Mouse (Mus musculus) cerebellum, adult 9-10 months (tissue): ENCODE data around the gene Mtmr12.
"Not testable (repeated sequence)": the region's sequence is repeated elsewhere in the genome, so short reads cannot be mapped to it uniquely, and the experiment has no call there.

ENCODE experiments used
- DNase-seq: peaks from one replicate; pipeline ENCODE4 v3.0.0; 2022

Mtmr12 gene

GRCm38 (mm10) chr15:12212266-12212665 is 7.4 kb downstream of the Mtmr12 start:
- DNase-seq, result peak; percentile 47

DNA sequence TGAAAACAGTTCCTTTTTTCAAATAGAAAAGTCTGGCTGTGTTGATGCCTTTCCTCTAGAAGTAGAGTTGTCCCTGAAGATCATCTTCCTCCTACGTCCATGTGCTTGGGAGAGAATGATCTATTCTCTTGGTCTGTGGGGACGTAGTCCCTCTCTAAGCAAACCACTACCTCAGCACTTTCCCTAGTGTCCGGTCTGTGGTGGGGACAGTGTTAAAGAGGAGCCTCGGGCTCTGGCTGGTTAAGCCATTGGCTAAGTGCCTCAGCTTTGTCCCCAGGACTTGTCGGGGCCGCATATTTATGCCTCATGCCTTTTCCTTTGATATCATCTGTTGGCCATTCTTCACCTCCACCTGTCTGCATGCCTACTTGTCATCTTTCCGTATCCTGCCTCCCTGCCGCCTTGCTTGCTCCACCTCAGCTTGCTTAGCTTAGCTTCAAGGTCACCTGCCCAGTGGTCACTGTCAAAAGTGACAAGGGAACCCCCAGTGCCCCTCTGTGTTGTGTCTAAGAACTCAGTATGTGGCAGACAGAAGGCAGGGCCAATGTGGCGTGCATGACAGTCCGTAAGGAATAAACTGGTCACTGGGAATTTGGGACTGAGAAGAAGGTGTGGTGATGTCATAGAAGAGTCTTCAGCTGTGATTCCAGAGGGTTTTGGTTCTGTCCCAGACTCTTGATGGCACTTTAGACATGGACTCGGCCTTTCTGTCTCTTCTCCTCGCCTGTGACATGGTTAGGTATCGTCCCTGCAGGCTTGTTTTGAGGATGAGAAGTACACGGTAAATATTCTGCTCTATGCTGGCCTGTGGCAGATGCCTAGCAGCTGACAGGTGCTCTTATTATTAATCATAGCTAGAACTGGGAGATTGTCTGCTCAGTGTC is 9.9 kb downstream of the Mtmr12 start:
- no peak for DNase-seq

DNA sequence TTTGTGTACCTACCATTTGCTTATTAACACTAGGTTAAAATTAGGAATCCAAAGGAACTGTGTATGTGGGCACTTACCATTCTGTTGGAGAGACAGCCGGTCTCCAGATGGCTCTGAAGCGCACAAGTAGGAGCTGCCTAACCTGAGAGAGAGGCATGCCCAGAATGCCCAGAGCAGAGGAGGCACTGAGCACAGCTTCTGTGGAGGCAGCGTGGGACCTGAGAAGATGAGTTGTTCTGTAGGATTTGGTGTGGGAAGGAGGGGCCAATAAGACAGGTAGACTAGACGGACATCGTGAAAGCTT is 10.5 kb downstream of the Mtmr12 start:
- peak; percentile 88 for DNase-seq

DNA sequence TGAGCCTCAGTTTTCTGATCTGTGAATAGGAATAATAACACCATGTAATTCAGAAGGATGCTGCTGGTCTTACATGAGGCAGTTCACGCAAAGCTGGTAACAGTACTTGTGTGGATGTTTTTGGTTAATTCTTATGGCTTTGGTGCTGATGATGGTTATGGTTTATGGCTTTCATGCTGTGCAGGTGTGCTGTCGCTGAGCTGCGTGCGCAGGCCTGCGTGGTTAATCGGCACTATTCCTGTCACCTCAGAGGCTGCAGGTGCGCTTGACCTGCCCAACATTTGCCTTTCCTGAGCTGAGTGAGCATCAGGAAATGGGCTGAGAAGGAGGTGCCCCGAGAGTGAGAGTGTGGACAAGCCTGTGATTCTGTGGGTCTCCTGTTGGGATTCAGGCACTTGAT is 11.3 kb downstream of the Mtmr12 start:
- peak; percentile 53 for DNase-seq

GRCm38 (mm10) chr15:12216798-12217197 is 12.0 kb downstream of the Mtmr12 start:
- DNase-seq, result peak; percentile 34

DNA sequence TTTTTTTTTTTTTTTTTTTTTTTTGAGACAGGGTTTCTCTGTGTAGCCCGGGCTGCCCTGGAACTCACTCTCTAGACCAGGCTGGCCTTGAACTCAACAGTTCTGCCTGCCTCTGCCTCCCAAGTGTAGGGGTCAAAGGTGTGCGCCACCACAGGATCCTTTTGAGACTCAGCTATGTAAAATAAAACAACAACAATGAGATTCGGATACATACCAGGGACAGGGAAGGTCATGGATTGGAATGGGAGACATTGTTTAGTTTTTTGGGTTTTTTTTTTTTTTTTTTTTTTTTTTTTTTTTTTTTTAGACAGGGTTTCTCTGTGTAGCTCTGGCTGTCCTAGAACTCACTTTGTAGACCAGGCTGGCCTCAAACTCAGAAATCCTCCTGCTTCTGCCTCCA is 12.5 kb downstream of the Mtmr12 start:
- not testable (repeated sequence) for DNase-seq

- no peak for DNase-seq
These were observed 13.0 kb downstream of the Mtmr12 start for GRCm38 (mm10) chr15:12217849-12218248.

DNA sequence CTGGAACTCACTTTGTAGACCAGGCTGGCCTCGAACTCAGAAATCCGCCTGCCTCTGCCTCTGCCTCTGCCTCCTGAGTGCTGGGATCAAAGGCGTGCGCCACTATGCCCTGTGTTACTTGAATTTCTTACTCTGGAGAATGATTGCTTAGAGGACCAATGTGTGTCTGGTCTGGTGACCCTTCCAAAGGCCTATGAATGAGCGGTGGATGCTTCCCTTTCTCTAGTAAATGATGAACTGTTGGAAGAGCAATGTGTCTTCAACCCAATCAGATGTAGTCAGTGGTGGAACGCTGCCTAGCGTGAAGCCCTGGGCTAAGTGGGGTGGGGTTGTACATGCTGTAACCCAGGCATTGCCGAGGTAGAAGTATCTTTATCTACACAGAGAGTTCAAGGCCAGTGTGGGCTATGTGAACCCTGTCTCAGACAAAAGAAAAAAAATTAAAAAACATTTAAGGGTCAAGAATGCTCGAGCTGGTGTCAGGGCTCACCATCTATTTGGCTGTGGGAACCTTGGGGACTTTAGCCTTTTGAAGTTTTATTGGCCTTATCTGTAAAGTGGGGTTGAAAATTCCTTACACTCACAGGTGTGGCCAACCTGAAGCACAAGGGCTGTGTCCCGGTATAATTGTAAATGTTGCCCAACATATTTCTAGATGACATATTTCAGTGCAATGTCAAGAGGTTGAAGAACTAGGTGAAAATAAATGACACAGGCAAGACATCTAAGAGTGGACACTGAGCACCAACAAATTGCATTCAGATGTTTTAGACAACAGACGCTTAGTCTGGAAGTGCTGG is 14.0 kb downstream of the Mtmr12 start:
- DNase-seq, result peak; percentile 10

GRCm38 (mm10) chr15:12221131-12221530 is 16.3 kb downstream of the Mtmr12 start:
- no peak for DNase-seq

DNA sequence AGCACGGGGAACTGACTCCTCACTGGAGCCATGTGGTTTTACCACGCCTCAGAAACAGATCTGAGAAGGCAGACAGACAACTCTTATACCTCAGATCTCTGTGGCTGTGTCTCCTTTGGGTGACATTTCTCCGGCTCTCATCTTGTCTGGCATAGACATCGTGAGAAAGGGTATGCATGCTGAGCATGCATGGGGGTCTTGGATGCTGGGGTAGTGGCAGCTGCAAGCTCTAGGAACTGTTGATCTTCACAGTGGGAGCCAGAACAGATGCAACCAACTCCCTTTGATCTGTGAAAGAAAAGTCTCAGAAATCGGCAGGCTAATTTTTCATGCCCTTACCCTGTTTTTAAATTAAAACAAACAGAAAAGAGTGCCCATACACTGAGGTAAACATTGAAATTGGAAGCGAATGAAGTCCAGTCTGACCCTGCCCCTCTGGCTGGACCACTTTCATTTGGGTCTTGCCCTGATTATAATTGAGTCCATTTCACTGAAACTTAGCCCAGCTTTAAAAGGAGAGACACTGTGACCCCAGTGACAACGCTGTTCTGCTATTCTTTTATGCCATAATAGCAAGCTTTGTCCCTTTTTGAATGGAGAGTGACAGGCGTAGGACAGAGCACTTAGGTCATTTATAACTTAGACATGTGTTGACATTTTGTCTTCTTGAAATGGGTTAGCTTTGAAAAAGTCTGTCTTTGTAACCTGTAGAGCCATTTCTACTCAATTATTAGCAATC is 17.9 kb downstream of the Mtmr12 start:
- no peak for DNase-seq

DNA sequence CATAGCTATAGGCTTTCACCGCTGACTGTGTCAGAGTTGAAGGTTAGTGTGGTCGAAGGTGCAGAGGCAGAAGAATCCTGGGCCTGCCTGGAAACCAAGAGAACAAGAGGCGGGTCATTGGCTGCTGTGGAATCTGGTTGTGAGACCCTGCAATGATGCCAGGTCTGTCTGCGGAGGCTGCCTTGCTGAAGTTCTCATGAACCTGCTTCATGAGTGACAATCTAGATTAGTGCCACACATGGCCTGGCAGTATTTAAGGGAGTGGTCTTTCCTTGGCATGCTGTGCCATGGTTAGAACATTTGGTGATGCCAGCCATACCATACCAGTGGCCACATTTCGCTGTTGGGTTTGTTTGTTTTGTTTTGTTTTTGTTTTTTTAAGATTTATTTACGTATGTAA is 18.6 kb downstream of the Mtmr12 start:
- DNase-seq, result no peak

DNA sequence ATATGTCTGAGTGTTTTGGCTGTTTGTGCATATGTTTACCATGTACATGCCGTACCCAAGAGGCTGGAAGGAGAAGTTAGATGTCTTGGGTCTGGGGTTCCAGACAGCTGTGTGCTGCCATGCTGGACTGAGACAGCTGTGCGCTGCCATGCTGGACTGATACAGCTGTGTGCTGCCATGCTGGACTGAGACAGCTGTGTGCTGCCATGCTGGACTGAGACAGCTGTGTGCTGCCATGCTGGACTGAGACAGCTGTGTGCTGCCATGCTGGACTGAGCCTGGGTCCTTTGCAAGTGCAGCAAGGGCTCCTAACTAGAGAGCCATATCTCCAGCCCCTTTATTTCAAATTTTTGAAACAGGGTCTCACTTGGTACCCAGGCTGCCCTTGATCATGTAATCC is 19.4 kb downstream of the Mtmr12 start:
- DNase-seq, result no peak

GRCm38 (mm10) chr15:12225062-12225461 is 20.2 kb downstream of the Mtmr12 start:
- no peak for DNase-seq

DNA sequence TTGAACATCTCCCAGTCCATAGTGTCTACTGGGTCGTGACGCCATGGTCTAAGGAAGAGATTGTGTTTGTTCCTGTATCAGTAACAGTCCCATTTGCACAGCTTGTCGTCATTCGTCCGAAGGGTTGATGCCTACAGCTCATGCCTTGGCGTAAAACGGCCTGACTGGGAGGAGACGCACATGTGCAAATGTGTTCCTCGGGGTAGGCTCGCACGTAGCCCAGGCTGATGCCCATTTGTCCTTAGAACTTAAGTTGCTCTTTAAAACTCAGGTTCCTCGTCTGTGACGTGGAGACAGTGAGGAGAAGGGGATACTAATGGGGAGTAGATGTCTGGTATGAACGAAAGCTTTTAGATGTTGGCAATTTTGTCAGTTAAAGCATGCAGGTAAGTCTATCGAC is 22.1 kb downstream of the Mtmr12 start:
- DNase-seq, result no peak

DNA sequence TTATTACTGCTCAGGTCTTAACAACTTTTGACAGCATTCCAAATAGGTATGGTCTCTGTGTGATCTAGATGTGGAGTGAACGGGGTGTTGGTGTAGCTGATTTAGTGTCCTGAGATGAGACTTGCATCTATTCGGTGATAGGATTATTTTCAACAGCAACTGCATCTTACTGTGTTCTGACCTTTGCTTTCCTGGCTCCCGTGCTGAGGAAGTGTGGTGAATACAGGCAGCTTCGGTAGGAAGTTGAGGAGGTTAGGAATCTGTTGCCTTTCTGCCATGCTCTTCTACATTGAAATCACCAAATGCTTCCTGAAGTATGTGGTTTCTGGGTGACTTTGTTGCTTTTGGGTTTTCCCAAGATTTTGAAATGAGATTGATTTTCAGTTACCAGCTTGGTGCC is 22.5 kb downstream of the Mtmr12 start:
- DNase-seq, result no peak

DNA sequence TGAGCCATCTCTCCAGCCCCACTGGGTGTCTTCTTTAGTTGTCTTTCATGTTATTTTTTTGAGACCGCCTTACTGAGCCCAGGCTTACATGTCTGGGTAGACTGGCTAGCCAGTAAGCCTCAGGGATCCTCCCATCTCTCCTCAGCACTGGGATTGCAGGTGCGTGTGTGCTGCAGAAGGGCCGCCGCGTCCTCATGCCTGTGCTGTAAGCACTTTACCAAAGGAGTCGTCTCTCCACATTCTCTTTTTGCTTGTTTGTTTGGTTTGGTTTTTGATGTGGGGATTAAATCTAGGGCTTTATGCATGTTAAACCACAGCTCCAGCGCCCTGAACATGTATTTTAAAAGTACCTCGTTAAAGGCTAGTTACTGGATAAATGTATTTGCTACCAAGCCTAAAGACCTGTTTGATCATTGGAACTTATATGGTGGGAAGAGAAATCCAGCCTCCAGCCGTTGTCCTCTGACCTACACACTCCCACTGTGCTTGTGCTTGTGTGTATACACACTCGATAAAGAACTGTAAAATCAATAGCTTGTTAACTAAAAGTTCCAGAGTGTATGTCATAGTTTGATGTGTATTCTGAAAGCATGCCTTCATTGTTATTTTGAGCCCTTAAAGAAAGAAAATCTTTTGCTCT is 24.9 kb downstream of the Mtmr12 start:
- no peak for DNase-seq

DNA sequence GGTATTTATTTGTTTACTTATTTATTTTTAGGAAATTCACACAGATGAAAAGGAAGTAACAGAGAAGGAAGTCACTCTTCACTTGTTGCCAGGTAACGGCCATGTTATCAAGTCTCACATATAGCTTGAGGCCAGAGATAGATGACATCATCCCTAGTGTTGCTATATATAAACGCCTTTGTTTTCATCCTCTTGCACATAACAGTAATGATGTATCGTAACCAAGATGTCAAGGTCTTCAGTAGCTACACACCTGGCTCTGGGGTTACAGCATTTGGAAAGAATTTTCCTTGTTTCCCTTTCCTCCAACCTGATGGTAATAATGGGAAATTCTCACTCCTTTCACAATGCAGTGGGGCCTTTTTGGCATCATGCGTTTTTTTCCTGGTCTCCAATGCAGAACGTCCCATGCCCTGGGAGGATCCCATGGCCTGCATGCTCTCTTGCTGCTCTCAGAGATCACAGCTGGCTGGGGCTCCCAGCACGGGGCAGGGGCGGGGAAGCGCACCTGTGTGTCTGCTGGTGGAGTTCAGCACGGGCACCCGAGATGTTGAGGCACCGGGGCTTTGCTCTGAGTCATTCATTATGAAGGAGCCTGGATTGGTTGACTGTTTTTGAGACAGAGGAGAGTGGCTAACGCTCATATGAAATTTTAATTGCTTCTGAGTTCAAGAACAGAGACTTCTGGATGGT is 25.6 kb downstream of the Mtmr12 start:
- no peak for DNase-seq

DNA sequence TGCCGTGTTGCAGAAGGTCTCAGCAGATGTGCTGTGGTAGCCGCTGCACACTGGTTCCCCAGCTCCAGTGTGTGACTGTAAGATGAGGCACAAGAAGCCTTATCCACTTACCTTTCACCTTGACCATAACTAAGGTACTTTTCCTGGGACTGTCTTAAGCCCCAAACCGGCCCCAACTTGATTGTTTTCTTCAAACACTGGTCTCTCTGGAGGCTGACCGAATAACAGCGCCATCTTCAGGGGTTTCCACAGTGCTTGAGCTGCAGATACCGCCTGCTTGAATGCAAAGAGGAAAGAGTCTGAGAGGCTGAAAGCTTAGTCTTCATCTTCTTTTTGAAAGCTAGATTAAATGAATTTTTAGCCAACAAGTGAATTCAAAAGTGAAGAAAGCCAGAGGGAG is 26.6 kb downstream of the Mtmr12 start:
- DNase-seq, result no peak

DNA sequence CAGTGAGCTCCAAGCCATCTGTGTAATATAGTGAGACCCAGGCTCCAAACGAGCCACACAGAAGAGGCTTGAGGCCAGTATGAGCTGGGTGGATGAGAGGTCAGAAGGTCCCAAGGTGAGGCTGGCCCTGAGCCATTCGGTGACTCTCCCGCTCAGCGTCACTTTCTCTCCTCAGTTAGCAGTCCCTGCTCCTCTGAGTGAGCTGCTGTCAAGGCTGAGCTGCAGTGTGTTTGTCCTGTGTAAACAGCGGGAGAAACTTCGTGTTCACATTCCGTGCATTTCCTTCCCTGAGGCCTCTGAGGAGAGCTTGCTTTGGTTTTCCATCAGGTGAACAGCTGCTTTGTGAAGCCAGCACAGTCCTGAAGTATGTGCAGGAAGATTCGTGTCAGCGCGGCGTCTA is 27.6 kb downstream of the Mtmr12 start:
- no peak for DNase-seq

DNA sequence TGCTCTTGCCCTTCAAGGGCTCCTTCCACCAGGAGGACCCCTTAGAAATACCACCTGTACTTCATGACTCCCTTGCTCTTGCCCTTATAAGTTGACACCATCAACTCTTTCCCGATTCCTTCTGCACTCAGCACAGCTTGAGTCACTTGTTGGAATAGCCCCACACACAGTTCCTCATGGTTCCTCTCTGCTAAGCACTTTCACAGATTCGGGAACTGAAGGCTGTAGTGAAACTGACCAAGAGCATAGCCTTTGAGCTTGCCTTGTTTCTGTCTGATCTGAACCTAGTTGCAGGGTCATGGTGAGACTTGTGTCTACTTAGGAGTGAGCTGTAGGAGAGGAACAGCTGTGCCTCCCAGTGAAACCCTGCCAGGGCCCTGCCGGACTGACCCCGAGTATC is 28.2 kb downstream of the Mtmr12 start:
- no peak for DNase-seq

GRCm38 (mm10) chr15:12235559-12235958 is 30.7 kb downstream of the Mtmr12 start:
- DNase-seq, result no peak

GRCm38 (mm10) chr15:12235983-12236382 is 31.2 kb downstream of the Mtmr12 start:
- no peak for DNase-seq

DNA sequence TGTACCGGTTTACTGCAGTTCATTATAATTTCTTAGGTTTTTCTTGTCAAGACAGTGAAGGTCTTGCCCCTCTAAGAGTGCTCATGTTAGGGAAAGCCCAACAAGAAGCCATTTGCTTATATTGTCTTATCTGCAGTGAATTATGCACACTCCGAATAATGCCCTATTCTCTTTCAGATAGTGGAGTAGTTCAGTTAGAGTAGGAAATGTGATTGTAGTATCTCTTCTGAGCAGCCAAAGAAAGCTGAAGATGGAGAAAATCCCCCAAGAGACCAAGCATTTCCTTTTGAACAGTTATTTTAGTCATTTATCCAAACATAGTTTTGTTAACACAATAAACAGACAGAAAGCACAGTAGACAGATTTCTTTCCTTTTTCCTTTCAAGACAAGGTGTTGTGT is 32.1 kb downstream of the Mtmr12 start:
- DNase-seq, result no peak
